Mouse (Mus musculus): ENCODE results near the gene Aco1.

The Aco1 gene

DNA sequence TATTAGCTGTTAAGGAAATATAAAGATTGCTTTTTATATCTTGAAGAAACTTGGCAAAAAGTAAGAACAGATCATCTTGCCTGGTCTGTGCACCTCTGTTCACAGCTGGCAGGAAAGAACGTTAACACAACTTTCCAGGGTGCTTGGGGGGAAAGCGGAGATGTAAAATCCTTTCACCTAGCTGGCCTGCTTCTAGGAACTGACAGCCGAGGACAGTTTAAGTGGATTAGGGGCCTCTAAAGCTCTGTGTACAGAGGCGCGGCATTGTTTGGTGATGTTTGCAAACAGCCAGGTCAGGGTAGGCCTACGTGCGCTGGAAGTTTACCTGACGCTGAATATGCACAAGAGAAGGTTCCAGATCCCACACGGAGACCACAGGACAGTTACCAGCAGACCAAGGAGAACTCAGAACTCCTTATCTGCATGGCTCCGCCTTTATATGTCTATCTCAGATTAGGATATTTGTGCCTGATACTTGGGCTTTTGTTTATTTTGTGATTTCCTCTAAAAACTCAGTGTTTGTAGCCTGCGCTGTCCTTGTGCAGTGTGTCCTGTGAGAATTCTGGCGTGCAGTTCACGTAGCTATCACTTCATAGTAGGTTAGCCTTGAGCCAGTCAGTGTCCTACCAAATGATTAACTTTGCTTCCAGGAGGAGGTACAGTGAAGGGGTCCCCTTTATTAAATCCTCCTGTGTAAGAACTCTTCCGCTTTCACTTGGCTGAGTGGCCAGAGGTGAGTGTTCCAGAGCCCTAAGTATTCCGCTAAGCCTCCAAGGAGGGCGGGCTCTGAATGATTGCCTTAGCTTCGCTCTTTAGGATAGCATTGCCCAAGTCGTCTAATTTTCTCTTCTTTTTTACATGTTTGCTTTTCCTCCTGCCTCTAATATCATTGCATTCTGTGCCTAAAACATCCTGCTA lies 14.0 kb downstream of the Aco1 start:
- no peak for DNase-seq (ENCODE audit: low spot score in 2 of 2)

GRCm38 (mm10) chr4:40157500-40158223 lies 14.8 kb downstream of the Aco1 start:
- DNase-seq (ENCODE audit: low spot score in 2 of 2) = no peak

DNA sequence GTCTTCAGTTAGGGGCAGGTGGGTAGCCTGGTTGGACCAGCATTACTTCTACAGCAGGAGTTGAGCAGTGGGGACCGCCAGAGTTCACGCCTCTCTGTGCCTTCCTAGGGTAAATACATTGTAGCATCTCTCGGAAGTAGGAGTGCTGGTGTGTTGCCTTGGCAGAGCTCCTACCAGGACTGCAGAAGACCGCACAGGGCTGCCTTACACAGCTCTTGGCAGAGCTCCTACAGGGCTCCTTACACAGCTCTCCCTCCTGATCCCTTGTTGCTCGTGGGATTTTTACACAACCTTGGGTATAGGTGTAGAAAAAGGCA lies 15.3 kb downstream of the Aco1 start:
- no peak for DNase-seq (ENCODE audit: low spot score in 2 of 2)

GRCm38 (mm10) chr4:40160591-40161434 lies 17.9 kb downstream of the Aco1 start:
- DNase-seq (ENCODE audit: low spot score in 2 of 2) = no peak

- DNase-seq (ENCODE audit: low spot score in 2 of 2) = no peak
Observed at GRCm38 (mm10) chr4:40163646-40164045, 20.8 kb downstream of the Aco1 start.

DNA sequence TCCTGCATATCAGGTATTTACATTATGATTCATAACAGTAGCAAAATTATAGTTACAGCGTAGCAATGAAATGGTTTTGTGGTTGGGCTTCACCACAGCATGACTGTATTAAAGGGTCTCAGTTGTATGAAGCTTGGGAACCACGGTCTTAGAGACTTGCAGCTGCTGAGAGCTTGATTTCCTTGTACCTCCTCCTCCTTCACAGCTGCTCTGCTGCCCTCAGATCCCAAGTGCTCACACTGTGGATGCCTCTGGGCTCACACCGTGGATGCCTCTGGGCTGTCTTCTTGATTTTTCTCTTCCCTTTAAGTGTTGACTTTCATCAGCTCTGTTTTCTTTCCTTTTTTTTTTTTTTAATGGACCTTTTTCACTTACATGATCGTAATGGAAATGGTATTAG lies 28.6 kb downstream of the Aco1 start:
- DNase-seq (ENCODE audit: low spot score in 2 of 2) = no peak

- DNase-seq (ENCODE audit: low spot score in 2 of 2) = no peak
Observed at GRCm38 (mm10) chr4:40172336-40172735, 29.5 kb downstream of the Aco1 start.

DNA sequence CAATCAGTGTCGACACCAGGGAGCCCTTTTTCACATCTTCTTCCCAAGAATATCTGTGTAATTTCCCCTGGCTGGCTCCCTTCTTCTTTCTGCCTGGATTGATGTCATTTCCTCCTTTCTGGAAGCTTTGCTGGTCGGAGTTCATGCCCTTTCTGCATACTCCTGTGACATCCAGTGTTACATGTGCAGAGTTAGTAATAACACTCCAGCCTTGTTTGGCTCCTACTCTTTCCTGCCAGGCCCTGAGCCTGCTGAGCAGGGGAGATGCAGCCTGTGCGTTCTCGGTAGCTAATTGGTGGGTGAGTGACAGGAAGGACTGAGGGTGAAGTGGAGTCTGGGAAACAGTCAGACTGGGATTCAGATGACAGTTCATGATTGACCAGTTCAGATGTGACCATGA lies 31.4 kb downstream of the Aco1 start:
- no peak for DNase-seq (ENCODE audit: low spot score in 2 of 2)

- no peak for DNase-seq (ENCODE audit: low spot score in 2 of 2)
Observed at GRCm38 (mm10) chr4:40178584-40178983, 35.7 kb downstream of the Aco1 start.

DNA sequence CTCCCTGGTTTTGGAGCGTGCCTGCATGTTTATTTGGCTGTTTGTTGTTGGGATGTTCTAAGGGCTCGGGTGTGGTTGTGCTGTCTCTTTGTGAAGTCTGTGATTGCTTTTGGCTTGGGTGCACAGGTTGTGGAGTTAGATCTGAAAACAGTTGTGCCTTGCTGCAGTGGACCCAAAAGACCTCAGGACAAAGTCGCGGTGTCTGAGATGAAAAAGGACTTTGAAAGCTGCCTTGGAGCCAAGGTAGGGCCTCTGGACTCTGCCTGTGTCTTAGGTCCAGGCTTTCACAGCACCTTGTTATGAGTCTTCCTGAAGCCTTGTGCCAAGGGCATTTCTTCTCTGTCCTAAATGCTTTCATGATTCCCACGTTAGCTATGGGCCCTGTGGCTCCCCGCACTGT lies 37.2 kb downstream of the Aco1 start:
- DNase-seq (ENCODE audit: low spot score in 2 of 2) = no peak

DNA sequence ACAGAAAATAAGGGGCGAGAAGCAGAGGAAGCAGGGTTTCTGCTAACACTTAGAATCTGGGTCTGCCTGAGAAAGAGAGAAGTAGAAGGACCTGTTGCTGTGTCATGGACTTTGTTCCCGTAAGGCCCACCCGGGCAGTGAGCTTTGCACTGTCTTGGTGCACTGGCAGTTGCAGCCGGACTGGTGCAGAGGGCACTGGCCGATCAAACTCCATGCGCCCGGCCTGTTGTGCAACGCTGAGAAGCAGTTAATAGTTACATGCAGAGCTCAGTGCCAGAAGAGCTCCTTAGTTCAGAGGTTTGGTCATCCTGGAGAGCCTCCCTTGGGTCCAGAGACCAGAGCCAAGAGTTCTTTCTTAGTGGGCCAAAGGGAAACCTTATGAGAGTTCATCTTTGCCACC lies 38.8 kb downstream of the Aco1 start:
- no peak for DNase-seq (ENCODE audit: low spot score in 2 of 2)

- peak; percentile 14 to 31 for DNase-seq (ENCODE audit: low spot score in 2 of 2)
Observed at GRCm38 (mm10) chr4:40182651-40183320, 39.9 kb downstream of the Aco1 start.

DNA sequence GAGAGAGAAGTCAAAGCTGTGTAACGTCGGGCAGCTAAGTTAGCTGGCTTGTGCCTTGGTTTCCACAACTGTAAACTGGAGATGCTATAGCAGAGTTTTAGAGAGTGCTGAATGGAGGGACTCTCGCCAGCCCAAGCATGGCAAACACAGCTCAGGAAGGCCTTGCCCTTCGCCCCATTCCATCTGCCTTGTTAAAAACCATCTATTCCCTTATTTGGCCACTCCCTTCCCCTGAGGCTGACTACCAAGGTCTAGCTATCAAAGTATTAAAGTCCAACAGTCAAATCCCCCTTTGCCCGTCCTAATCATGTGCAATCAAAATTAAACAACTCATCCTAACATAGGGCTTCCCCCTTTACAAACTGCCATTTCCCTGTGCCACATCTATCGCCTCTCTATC lies 40.9 kb downstream of the Aco1 start:
- DNase-seq (ENCODE audit: low spot score in 2 of 2) = no peak

DNA sequence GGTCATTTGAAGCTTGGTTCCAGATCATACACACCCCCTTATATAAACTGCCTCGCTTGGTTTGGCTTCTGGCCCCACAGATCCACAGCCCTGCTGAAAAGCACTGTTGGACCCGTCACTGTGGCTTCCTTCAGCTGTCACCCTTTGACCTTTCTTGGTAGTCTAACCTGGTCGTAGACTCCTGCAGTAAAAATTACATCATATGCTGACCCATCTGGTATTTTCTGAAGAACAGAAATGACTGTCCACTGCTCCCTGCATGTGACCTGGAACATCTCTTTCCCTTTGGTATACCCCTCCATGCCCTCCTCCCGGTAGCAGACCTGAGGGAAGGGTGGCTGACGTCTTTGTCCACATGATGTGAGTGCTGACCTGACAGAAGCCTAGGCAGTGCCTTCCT lies 41.6 kb downstream of the Aco1 start:
- DNase-seq (ENCODE audit: low spot score in 2 of 2) = no peak

- DNase-seq (ENCODE audit: low spot score in 2 of 2) = no peak
Observed at GRCm38 (mm10) chr4:40187956-40188355, 45.1 kb downstream of the Aco1 start.

GRCm38 (mm10) chr4:40192246-40192645 lies 49.4 kb downstream of the Aco1 start:
- no peak for DNase-seq (ENCODE audit: low spot score in 2 of 2)

DNA sequence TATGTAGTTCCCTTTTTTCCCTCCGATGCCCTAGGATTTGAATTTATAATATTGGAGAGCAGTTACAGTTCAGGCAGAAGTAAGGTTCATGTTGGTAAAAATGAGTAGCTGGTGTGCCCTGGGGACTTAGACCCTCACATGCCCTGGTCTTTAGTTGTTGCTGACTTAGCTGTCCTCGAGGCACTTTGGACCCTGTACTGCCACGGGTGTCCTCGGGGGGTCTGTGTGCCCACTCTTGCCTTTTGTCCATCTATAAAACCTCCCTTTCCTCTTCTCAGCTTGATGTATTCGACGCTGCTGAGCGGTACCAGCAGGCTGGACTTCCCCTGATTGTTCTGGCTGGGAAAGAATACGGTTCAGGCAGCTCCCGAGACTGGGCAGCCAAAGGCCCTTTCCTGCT lies 50.6 kb downstream of the Aco1 start:
- DNase-seq (ENCODE audit: low spot score in 2 of 2) = no peak

DNA sequence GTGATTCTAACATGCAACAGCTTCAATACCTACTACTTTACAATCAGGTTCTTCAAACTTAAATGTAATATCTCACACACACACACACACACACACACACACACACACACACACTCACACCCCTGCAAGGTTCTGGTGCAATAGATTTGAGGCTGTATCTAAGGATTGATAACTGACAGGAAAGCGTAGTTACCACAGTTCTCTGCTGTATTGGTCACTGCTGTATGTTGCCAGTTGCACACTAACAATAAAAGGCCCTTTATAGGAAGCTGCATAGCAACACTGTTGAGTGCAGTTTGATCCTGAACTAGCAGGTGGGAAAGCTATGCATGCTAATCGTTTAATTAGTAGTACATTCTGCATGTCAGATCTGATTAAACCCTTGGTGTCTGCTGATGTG lies 52.5 kb downstream of the Aco1 start:
- no peak for DNase-seq (ENCODE audit: low spot score in 2 of 2)

GRCm38 (mm10) chr4:40202205-40202604 lies 59.3 kb downstream of the Aco1 start:
- no peak for DNase-seq (ENCODE audit: low spot score in 2 of 2)

- DNase-seq (ENCODE audit: low spot score in 2 of 2) = no peak
Observed at GRCm38 (mm10) chr4:40204374-40204773, 61.5 kb downstream of the Aco1 start.

DNA sequence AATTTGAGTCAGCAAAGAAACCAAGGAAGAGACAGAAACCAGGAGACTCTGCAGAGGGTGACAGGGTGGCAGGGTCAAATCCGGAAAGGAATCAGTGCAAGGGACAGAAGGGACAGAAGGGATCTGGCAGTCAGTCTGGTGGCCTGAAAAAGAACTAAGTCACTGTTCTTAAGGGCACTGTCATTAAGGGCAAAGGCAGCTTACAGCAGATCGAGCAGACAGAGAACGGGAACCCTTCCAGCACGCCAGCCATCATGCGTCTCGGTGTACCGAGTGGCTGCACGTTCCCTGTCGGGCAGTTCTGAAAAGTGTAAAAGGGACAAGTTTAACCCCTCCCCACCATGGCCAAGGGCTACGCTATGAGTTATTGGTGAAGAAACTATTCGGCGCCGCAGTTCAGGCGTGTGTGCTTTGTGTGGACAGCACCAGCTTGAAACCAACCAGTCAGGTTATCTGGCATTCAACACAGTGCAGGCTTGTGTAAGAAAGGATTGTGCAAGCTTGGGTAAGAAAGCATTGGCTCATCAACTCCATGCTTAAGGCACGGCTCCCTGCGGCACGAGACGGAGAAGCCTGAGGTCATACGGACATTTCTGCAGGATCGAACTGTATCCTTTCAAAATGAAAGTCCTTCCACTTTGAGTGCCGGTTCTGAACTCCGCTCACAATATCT lies 62.5 kb downstream of the Aco1 start:
- no peak for DNase-seq (ENCODE audit: low spot score in 2 of 2)
